Mouse (Mus musculus) forebrain, embryonic 13.5 days (tissue): ENCODE measurements around the gene Kcnk13. TPM values are rescaled to one million over a fixed set of nuclear protein-coding genes. Genes with fewer than 3 reads are reported as not detected.
"Not testable (repeated sequence)": the region's sequence is repeated elsewhere in the genome, so short reads cannot be mapped to it uniquely, and the experiment has no call there.

Experiments
- ATAC-seq: fragments of 200-750 bp; cut with Nextera tagmentation; 2 replicates; pipeline ENCODE4 v1.8.0; 2017
- H3K27ac ChIP-seq: fragments of 300-500 bp; sonication (generic); 2 replicates; pipeline ENCODE4 v1.5.1; 2015; ENCODE audit warnings: inconsistent platforms, mild to moderate bottlenecking, moderate library complexity
- H3K27me3 ChIP-seq: fragments of 300-500 bp; sonication (generic); 2 replicates; pipeline ENCODE4 v1.6.1; 2015; ENCODE audit warnings: mild to moderate bottlenecking, inconsistent platforms
- H3K36me3 ChIP-seq: fragments of 300-500 bp; sonication (generic); 2 replicates; pipeline ENCODE4 v1.6.1; 2015; ENCODE audit warnings: mild to moderate bottlenecking, inconsistent platforms; ENCODE audit not compliant: poor library complexity, severe bottlenecking
- H3K4me1 ChIP-seq: fragments of 300-500 bp; sonication (generic); 2 replicates; pipeline ENCODE4 v1.6.1; 2015; ENCODE audit warnings: inconsistent platforms
- H3K4me2 ChIP-seq: fragments of 300-500 bp; sonication (generic); 2 replicates; pipeline ENCODE4 v1.6.1; 2015; ENCODE audit warnings: inconsistent platforms, mild to moderate bottlenecking, moderate library complexity
- H3K4me3 ChIP-seq: fragments of 300-500 bp; sonication (generic); 2 replicates; pipeline ENCODE4 v1.5.1; 2015; ENCODE audit warnings: mild to moderate bottlenecking, inconsistent platforms
- H3K9ac ChIP-seq: fragments of 300-500 bp; sonication (generic); 2 replicates; pipeline ENCODE4 v1.6.1; 2015; ENCODE audit warnings: mild to moderate bottlenecking, inconsistent platforms
- H3K9me3 ChIP-seq: fragments of 300-500 bp; sonication (generic); replicated peaks from 2 replicates; pipeline ENCODE4 v1.6.1; 2016; ENCODE audit warnings: inconsistent platforms
- WGBS: fragments of 180-500 bp; shearing (Covaris S2); methylation state at CpG from one replicate; pipeline ENCODE4 v1.1.7; 2015; 5-methylcytosine and 5-hydroxymethylcytosine counted together
- polyA plus RNA-seq: library from polyadenylated mRNA; unstranded; fragments of >200 nt; fragmentation: Nextera tagmentation; extraction: Ambion mirVana; gene quantifications from 2 replicates; pipeline ENCODE4 v1.2.1, GENCODE M21; 2015

Kcnk13 gene
- polyA plus RNA-seq, 1 experiment from 2014 or later = 0.49 TPM

DNA sequence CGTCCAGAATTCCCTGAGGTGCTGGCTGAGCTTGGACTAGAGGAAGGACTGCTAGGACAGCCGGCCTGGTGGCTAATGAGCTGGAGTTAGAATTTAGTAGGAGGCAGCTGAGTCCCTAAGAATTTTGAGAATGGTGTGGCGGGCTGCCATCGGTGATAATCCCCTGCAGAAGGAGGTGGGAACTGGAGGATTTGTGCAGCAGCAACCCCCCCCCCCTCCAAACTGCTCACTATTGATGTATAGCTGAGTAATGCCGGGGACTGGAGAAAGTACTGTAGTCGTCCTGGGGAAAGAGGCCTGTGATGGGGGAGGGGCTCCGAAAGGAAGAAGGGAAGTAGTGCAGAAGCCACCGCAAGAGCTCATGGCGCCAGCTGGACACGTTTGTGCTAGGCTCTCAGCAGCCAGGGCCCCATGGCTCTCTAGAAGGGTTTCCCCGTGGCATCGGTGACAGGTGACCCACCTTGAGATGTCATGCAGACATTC, 2.6 kb downstream of the Kcnk13 start:
- Histone ChIP-seq H3K4me3 (no peak overlapping the region), H3K36me3 (no peaks in the 10 kb centered on the region), H3K9ac (no peak overlapping the region), H3K9me3 (no peaks in the 10 kb centered on the region), H3K4me1 (peaks cover 33% of the 10 kb centered on the region), H3K27ac (no peak overlapping the region), H3K27me3 (peaks cover 70% of the 10 kb centered on the region), H3K4me2 (peak overlapping the region; percentile 98)
- no peak for ATAC-seq
- WGBS = 6% methylated on average over 12 of the region's 12 CpGs

DNA sequence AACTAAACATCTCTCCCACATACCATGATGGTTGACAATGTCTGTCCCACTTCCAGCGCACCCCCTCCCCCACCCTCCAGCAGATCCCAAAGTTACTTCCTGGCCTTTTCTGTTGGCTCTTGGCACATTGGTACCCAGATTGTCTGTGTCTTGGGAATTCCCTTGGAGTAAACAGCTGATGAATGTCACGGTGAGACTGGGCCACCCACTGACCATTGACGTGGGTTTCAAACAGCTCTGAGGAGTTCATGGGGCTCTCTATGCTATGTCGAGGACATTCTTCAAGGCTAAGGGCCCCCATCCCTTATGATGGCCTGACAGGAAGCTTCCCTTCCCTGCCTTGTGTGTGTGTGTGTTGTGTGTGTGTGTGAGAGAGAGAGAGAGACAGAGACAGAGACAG, 5.6 kb downstream of the Kcnk13 start:
- WGBS = 81% methylated on average over 4 of the region's 4 CpGs
- H3K4me1 ChIP-seq = peaks cover 24% of the 10 kb centered on the region
- H3K9me3 ChIP-seq = no peaks in the 10 kb centered on the region; the same call in 1 of the 2 replicates
- H3K27me3 ChIP-seq = peaks cover 49% of the 10 kb centered on the region
- no peak overlapping the region for H3K9ac ChIP-seq
- no peak overlapping the region for H3K27ac ChIP-seq
- H3K36me3 ChIP-seq = no peaks in the 10 kb centered on the region
- H3K4me2 ChIP-seq = no peak overlapping the region
- no peak overlapping the region for H3K4me3 ChIP-seq
- ATAC-seq = no peak

DNA sequence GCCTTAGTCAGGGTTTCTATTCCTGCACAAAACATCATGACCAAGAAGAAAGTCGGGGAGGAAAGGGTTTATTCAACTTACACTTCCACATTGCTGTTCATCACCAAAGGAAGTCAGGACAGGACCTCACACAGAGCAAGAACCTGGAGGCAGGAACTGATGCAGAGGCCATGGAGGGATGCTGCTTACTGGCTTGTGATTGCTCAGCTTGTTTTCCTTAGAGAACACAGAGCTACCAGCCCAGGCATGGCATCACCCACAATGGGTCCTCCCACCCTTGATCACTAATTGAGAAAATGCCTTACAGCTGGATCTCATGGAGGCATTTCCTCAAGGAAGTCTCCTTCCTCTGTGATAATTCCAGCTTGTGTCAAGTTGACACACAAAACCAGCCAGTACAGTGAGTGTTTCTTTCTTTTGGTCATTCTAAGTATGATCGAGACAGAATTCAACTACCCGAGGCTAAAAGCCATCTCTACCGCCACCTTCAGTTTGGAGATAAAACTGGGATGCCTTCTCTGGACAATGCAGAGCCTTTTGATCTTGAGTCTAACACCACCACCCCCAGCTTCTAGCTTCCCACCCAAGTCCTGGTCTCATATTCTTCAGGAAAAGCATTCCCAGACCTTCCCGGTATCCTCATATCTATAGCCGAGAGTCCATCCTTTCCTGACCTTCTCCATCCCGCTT, 7.1 kb downstream of the Kcnk13 start:
- H3K27ac ChIP-seq, H3K9me3 ChIP-seq, H3K4me1 ChIP-seq, H3K9ac ChIP-seq, H3K4me2 ChIP-seq, H3K4me3 ChIP-seq, ATAC-seq, H3K36me3 ChIP-seq: not testable (repeated sequence)
- H3K27me3 ChIP-seq = peaks cover 35% of the 10 kb centered on the region
- 72% methylated on average over 7 of the region's 7 CpGs for WGBS

DNA sequence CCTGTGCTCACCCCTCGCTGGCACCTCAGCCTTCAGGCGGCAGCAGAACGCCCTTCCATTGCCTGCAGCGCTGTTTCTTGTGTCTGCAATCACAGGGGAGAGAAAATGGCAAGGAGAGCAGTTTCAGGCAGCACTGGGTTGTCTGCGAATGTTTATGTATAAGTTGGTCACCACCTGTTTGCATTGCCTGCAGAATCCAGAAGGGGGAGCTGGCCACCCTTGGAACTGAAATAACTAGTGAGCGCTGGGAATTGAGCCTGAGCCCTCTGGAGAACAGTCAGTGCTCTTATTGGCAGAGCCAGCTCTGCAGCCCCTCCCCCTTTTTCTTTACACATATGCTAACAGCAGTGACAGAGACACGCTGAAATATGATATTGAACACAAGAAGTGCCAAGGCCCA, 8.5 kb downstream of the Kcnk13 start:
- H3K9ac ChIP-seq = no peak overlapping the region
- ATAC-seq = no peak
- peaks cover 20% of the 10 kb centered on the region for H3K27me3 ChIP-seq
- H3K4me3 ChIP-seq = no peak overlapping the region
- H3K9me3 ChIP-seq = no peaks in the 10 kb centered on the region; the same call in 1 of the 2 replicates
- no peak overlapping the region for H3K27ac ChIP-seq
- WGBS = 65% methylated on average over 7 of the region's 7 CpGs
- H3K4me2 ChIP-seq = no peak overlapping the region
- no peaks in the 10 kb centered on the region for H3K4me1 ChIP-seq
- H3K36me3 ChIP-seq = no peaks in the 10 kb centered on the region

DNA sequence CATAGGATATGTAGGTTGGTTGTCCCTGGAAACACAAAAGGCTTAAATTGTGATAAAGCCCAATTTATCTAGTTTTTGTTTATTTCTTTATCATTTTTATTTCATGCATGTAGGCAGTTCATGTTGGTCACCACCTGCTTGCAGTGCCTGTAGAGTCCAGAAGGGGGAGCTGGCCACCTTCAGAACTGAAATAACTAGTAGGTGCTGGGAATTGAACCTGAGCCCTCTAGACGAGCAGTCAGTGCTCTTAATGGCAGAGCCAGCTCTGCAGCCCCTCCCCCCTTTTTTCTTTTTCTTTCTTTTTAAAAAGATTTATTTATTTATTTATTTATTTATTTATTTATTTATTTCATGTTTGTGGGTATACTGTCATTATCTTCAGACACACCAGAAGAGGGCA, 9.4 kb downstream of the Kcnk13 start:
- H3K9me3 ChIP-seq = no peaks in the 10 kb centered on the region; the same call in 1 of the 2 replicates
- H3K27me3 ChIP-seq = peaks cover 12% of the 10 kb centered on the region
- H3K4me1 ChIP-seq = no peaks in the 10 kb centered on the region
- no peak overlapping the region for H3K9ac ChIP-seq
- H3K4me3 ChIP-seq = no peak overlapping the region
- no peaks in the 10 kb centered on the region for H3K36me3 ChIP-seq
- H3K4me2 ChIP-seq = no peak overlapping the region
- H3K27ac ChIP-seq = no peak overlapping the region
- ATAC-seq = no peak
- 87% methylated on average over 1 of the region's 1 CpGs for WGBS

DNA sequence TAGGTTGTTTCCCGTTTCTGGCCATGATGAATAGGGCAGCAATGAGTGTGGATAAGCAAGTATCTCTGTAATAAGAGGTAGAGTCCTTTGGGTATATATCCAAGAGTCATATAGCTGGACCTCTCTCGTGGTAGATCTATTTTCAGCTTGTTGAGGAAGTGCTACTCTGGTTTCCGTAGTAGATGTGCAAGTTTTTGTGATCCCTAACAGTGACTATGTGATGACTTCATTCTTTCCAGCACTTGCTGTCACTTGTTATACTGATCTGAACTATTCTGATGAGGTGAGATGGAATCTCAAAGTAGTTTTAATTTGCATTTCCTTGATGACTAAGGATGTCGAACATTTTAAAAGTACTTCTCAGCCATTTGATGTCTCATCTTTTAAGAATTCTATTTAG, 15.2 kb downstream of the Kcnk13 start:
- no peak overlapping the region for H3K27ac ChIP-seq
- no peak for ATAC-seq
- WGBS = 89% methylated on average over 4 of the region's 4 CpGs

DNA sequence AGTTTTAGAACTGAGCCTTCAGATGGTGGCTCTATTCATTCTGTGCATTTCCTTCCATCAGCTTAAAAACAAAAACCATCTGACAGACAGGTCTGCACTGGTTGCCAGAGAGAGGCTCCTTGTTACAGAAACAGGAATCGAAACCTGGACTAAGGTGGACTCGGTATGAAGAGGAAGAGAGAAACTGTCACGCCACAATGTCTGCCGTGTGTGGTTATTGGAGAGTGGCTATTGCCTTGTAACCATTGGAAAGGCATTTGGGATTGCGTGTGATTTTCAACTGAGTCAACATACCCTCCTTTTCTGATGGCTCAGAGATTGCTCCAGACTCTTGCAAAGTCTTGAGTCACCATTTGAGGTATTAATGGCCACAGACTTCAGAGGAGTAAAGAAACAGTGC, 22.5 kb downstream of the Kcnk13 start:
- Histone ChIP-seq H3K4me3 (no peak overlapping the region), H3K27ac (no peak overlapping the region), H3K9ac (no peak overlapping the region), H3K4me2 (no peak overlapping the region), H3K27me3 (no peaks in the 10 kb centered on the region), H3K4me1 (no peaks in the 10 kb centered on the region), H3K36me3 (no peaks in the 10 kb centered on the region), H3K9me3 (no peaks in the 10 kb centered on the region)
- no peak for ATAC-seq
- WGBS = 92% methylated on average over 5 of the region's 5 CpGs

More for the DNA sequence above, 15.2 kb downstream of the Kcnk13 start:
- no peaks in the 10 kb centered on the region; the same call in 1 of the 2 replicates for H3K9me3 ChIP-seq
- no peaks in the 10 kb centered on the region for H3K27me3 ChIP-seq
- no peaks in the 10 kb centered on the region for H3K36me3 ChIP-seq
- H3K9ac ChIP-seq = no peak overlapping the region
- H3K4me2 ChIP-seq = no peak overlapping the region
- no peaks in the 10 kb centered on the region for H3K4me1 ChIP-seq
- no peak overlapping the region for H3K4me3 ChIP-seq

DNA sequence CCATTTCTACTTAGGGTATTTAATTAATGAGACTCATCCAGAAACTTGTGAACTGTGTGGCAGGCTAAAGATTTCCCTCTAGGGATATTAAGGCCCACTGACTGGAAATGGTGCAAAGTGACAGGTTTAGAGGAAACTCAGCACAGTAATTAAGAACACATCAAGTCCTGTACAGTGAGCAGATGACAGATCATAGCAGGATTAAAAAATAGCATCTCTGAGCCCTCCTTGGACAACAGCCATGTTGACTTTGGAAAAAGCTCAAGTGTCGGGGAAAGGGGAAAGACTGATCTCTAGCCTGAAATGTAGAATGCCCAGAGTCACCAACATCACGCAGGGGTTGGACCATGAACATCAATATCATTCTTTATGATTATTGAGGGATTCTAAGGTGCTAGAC, 23.8 kb downstream of the Kcnk13 start:
- WGBS = 82% methylated on average over 2 of the region's 2 CpGs
- H3K4me2 ChIP-seq = no peak overlapping the region
- no peak for ATAC-seq
- no peak overlapping the region for H3K27ac ChIP-seq
- no peaks in the 10 kb centered on the region for H3K27me3 ChIP-seq
- H3K36me3 ChIP-seq = no peaks in the 10 kb centered on the region
- no peak overlapping the region for H3K4me3 ChIP-seq
- H3K9ac ChIP-seq = no peak overlapping the region
- no peaks in the 10 kb centered on the region for H3K4me1 ChIP-seq
- no peaks in the 10 kb centered on the region for H3K9me3 ChIP-seq

DNA sequence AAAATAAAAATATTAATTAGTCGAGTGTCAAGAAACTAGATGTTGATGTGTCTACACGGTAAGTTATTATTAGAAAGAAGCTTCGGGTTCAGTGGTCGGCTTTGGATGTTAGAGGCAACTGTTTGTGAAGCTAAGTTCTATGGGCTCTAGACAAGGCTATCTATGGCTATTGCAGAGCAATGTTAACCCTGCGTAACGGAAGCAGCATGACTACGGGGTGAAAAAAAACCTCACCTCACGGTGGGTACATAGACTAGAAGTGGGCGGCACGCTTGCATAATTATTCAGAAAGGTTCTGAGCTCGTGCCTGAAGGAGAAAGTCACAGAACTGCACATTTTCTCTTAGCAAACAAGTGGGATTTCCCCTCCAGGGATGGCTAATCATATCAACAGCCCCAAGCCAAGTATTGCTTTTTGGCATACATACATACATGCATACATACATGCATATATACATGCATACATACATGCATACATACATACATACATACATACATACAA, 28.1 kb downstream of the Kcnk13 start:
- Histone ChIP-seq H3K27ac (no peak overlapping the region), H3K9me3 (no peaks in the 10 kb centered on the region), H3K9ac (no peak overlapping the region), H3K27me3 (no peaks in the 10 kb centered on the region), H3K4me3 (no peak overlapping the region), H3K4me2 (no peak overlapping the region), H3K36me3 (no peaks in the 10 kb centered on the region), H3K4me1 (no peaks in the 10 kb centered on the region)
- 95% methylated on average over 11 of the region's 11 CpGs for WGBS
- ATAC-seq = no peak

DNA sequence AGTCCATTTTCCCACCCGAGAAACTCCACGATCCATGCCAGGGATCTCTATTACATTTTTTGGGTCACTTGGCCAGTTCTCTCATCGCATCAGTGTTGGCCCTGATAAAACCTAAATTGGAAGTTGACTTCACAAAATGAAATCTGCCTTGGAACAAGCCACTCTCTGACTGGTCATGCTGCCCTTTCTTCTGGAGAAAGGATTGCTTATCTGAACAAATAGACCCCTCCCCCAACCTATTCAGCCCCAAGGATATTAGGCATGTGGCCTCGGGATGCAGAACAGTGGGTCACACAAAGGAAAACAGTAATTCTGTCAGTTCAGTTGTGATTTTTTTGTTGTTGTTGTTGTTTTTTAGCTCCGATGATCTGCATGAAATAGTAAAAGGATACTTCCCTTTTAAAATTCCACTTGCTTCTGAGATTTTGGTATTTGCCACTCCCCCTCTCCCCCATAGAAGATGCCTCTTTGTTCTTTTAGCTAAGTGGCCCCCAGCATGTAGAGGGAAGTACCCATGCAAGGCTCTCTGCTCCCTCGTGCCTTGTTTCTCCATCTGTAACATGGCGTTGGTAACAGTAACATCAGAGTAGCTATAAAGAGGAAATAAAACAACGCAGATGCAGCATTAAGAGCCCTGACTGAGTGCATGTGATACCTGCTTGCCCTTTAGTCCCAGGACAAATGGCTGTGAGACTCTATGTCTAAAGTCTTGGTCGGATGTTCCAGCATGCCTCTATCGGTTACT, 29.0 kb downstream of the Kcnk13 start:
- Histone ChIP-seq H3K27ac (no peak overlapping the region), H3K27me3 (no peaks in the 10 kb centered on the region), H3K9ac (no peak overlapping the region), H3K4me2 (no peak overlapping the region), H3K36me3 (no peaks in the 10 kb centered on the region), H3K4me3 (no peak overlapping the region), H3K4me1 (no peaks in the 10 kb centered on the region), H3K9me3 (no peaks in the 10 kb centered on the region)
- no peak for ATAC-seq
- 70% methylated on average over 10 of the region's 10 CpGs for WGBS

DNA sequence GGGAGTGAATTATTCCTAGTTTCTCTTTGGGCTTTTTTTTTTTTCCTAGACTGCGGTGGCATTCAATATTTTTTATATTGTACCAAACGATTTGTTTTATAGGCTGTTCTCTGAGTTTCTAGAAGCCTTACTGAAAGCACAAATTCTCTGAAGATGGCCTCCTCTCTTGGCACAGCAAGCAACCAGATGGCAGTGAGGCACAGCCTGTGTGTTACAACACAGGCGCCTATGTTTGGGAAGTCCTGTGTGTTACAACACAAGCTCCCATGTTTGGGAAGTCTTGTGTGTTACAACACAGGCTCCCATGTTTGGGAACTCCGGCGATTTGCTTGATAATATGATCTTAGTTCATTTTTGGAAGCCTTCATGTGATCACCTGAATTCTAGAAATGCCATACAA, 31.7 kb downstream of the Kcnk13 start:
- Histone ChIP-seq H3K4me1 (no peaks in the 10 kb centered on the region), H3K36me3 (no peaks in the 10 kb centered on the region), H3K27ac (no peak overlapping the region), H3K4me3 (no peak overlapping the region), H3K9ac (no peak overlapping the region), H3K9me3 (no peaks in the 10 kb centered on the region), H3K4me2 (no peak overlapping the region), H3K27me3 (no peaks in the 10 kb centered on the region)
- no peak for ATAC-seq
- 89% methylated on average over 5 of the region's 5 CpGs for WGBS

DNA sequence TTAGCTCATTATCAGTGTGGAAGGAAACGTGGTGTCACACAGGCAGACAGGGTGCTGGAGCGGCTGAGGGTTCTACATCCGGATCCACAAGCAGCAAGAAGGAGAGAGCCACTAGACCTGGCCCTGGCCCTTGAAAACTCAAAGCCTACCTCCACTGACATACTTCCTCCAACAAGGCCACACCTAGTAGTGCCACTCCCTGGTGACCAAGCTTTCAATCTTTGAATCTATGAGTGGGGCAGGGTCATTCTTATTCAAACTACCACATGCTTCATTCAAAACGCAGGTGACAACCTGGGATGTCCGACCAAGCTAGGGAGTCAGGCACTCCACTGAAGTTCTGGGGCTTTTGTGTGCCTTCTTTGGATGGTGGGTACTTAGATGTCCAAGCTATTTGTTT, 35.4 kb downstream of the Kcnk13 start:
- no peak overlapping the region for H3K27ac ChIP-seq
- H3K36me3 ChIP-seq = no peaks in the 10 kb centered on the region
- H3K9ac ChIP-seq = no peak overlapping the region
- no peaks in the 10 kb centered on the region for H3K4me1 ChIP-seq
- H3K4me2 ChIP-seq = no peak overlapping the region
- 81% methylated on average over 5 of the region's 5 CpGs for WGBS
- H3K4me3 ChIP-seq = no peak overlapping the region
- H3K9me3 ChIP-seq = no peaks in the 10 kb centered on the region
- ATAC-seq = no peak
- no peaks in the 10 kb centered on the region for H3K27me3 ChIP-seq
